Mouse (Mus musculus) neural tube, embryonic 12.5 days (tissue): Measurements from ENCODE around the gene Kcnq4. TPM values are rescaled to one million over a fixed set of nuclear protein-coding genes. Genes with fewer than 3 reads are reported as not detected.

Source experiments
- microRNA counts: library from miRNA; unstranded; fragments of <30 nt; microRNA quantifications from one replicate; lab custom pipeline; 2017
- microRNA-seq: library from miRNA; unstranded; fragments of <30 nt; microRNA quantifications from one replicate; pipeline ENCODE4, GENCODE M21; 2017
- polyA plus RNA-seq: library from polyadenylated mRNA; unstranded; fragments of >200 nt; fragmentation: Nextera tagmentation; extraction: Ambion mirVana; gene quantifications from 2 replicates; pipeline ENCODE4 v1.2.1, GENCODE M21; 2016

Gene Kcnq4
- polyA plus RNA-seq, 1 experiment from 2014 or later, result 5.0 TPM

MicroRNAs encoded within 50 kb of the gene (microRNA counts, 519-probe panel; counts per million panel counts)
- 342 counts per million, percentile 67 among the panel's probes with 10 or more counts for microRNA mmu-miR-30e (lab: Ali Mortazavi, UCI)

Small RNA genes lying within 50 kb of the gene (microRNA-seq; reads per million reads assigned to microRNA genes)
- gene Mir30c-1, result 50.7 reads per million, percentile 43 among the genes with 10 or more reads in this experiment
- gene Mir30e, result not detected
- not detected for gene Mir30f

Other genes starting within 250 kb of the Kcnq4 start
- gene Slfnl1, start 216.4 kb downstream of the Kcnq4 start, polyA plus RNA-seq, result not detected in 2 replicates
- gene Ctps, start 178.3 kb downstream of the Kcnq4 start, polyA plus RNA-seq, result 92.4 and 101 TPM in 2 replicates
- not detected in 2 replicates for gene Gm8439, start 159.9 kb downstream of the Kcnq4 start, polyA plus RNA-seq
- gene Cited4, start 82.0 kb downstream of the Kcnq4 start, polyA plus RNA-seq, result 3.7 and 4.3 TPM in 2 replicates
- 103 and 104 TPM in 2 replicates for gene Nfyc, start 83.0 kb upstream of the Kcnq4 start, polyA plus RNA-seq
- 10.0 and 12.9 TPM in 2 replicates for gene Rims3, start 106.2 kb upstream of the Kcnq4 start, polyA plus RNA-seq
- gene Exo5, start 176.4 kb upstream of the Kcnq4 start, polyA plus RNA-seq, result 36.1 and 36.8 TPM in 2 replicates
- gene Zfp69, start 203.1 kb upstream of the Kcnq4 start, polyA plus RNA-seq, result 10.8 and 11.7 TPM in 2 replicates